Mouse (Mus musculus) cerebellum, adult 9-11 months (tissue): Measurements from ENCODE around the gene Jph2.

Source experiments
- DNase-seq: peaks from one replicate; pipeline ENCODE4 v3.0.0; 2022

Jph2 gene

GRCm38 (mm10) chr2:163397905-163398304 lies at the start of gene Jph2:
Gene Jph2, minus strand, starts transcription at chr2:163397993.
- DNase-seq, result no peak

GRCm38 (mm10) chr2:163447375-163447774 lies 49.6 kb upstream of the Jph2 start:
- no peak for DNase-seq

- no peak for DNase-seq
Measured at GRCm38 (mm10) chr2:163444017-163444416, 46.2 kb upstream of the Jph2 start.

GRCm38 (mm10) chr2:163443543-163443942 lies 45.8 kb upstream of the Jph2 start:
- DNase-seq, result peak; percentile 90

- DNase-seq, result no peak
Measured at GRCm38 (mm10) chr2:163439488-163439887, 41.7 kb upstream of the Jph2 start.

GRCm38 (mm10) chr2:163438619-163439451 lies 41.0 kb upstream of the Jph2 start:
- no peak for DNase-seq

- DNase-seq, result peak; percentile 89
Measured at GRCm38 (mm10) chr2:163438246-163438618, 40.4 kb upstream of the Jph2 start, which contains the start of gene Gdap1l1. Gene Gdap1l1, plus strand, starts transcription at chr2:163438476.

- peak; percentile 57 for DNase-seq
Measured at GRCm38 (mm10) chr2:163437800-163438199, 40.0 kb upstream of the Jph2 start.

GRCm38 (mm10) chr2:163433971-163434370 lies 36.2 kb upstream of the Jph2 start:
- peak; percentile 97 for DNase-seq

GRCm38 (mm10) chr2:163431289-163431688 lies 33.5 kb upstream of the Jph2 start:
- no peak for DNase-seq

- no peak for DNase-seq
Measured at GRCm38 (mm10) chr2:163428346-163429011, 30.7 kb upstream of the Jph2 start.

GRCm38 (mm10) chr2:163424597-163424996 lies 26.8 kb upstream of the Jph2 start, which contains the start of gene Oser1:
Gene Oser1, minus strand, starts transcription at chr2:163424697.
- DNase-seq, result no peak

GRCm38 (mm10) chr2:163422895-163423660 lies 25.3 kb upstream of the Jph2 start:
- no peak for DNase-seq

- no peak for DNase-seq
Measured at GRCm38 (mm10) chr2:163420366-163420886, 22.6 kb upstream of the Jph2 start.

GRCm38 (mm10) chr2:163419346-163420045 lies 21.7 kb upstream of the Jph2 start:
- DNase-seq, result peak; percentile 100

- no peak for DNase-seq
Measured at GRCm38 (mm10) chr2:163418841-163419345, 21.1 kb upstream of the Jph2 start.

GRCm38 (mm10) chr2:163417830-163418229 lies 20.0 kb upstream of the Jph2 start:
- no peak for DNase-seq

- DNase-seq, result no peak
Measured at GRCm38 (mm10) chr2:163417026-163417425, 19.2 kb upstream of the Jph2 start.

- no peak for DNase-seq
Measured at GRCm38 (mm10) chr2:163412846-163413590, 15.2 kb upstream of the Jph2 start.

GRCm38 (mm10) chr2:163412419-163412818 lies 14.6 kb upstream of the Jph2 start:
- DNase-seq, result no peak

- DNase-seq, result no peak
Measured at GRCm38 (mm10) chr2:163411840-163412239, 14.0 kb upstream of the Jph2 start.
